Mouse (Mus musculus): Measurements from ENCODE around the gene Vmn2r84.

DNA sequence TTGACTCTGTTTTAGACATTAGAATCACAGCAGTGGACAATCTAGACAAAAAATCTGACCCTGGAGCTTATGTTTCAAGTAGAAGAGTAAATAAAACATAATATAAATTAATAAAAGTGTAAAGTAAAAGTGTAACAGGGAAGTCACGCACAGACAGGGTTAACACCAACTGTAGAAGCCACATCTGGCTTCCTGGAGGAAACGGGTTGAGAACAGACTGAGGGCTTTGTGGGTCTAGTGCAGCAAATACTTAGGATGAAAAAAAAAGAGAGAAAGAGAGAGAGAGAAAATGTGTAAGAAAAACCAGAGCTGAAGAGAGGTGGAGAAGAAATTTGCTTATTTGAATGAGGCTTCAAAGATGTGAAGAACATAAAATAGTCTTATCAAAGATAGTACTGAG, 56.6 kb downstream of the Vmn2r84 start:
- TF ChIP-seq JUND (IDR thresholded peaks at IDR 0.05; ENCODE audit: low read depth, low read length) (no peak), MAX (IDR thresholded peaks at IDR 0.05; ENCODE audit: low read length) (no peak), EP300 (IDR thresholded peaks at IDR 0.05; ENCODE audit: low read depth in 1 of 2, low read length in 2 of 2) (0 out of 4 replicates have a peak, but pooled peaks of 1 of the 2 experiments have one; percentile 7), GATA1 (IDR thresholded peaks at IDR 0.05; ENCODE audit: low read depth, low read length) (no peak), CTCF (IDR thresholded peaks at IDR 0.05 in 2 of 3, conservative IDR thresholded peaks at IDR 0.05 in 1 of 3; ENCODE audit: control insufficient read depth in 1 of 3, insufficient read depth in 1 of 3, low read depth in 2 of 3, low read length in 3 of 3, poor library complexity in 1 of 3, severe bottlenecking in 1 of 3) (no peak), USF2 (IDR thresholded peaks at IDR 0.05; ENCODE audit: borderline replicate concordance in 1 of 2, insufficient read depth in 1 of 2, low read depth in 1 of 2, low read length in 2 of 2) (no peak)
